Mouse (Mus musculus) gastrocnemius, postnatal 10 days (tissue): ENCODE results near the gene Aurkb. TPM values are rescaled to one million over a fixed set of nuclear protein-coding genes. Genes with fewer than 3 reads are reported as not detected.
"Not testable (repeated sequence)": the region's sequence is repeated elsewhere in the genome, so short reads cannot be mapped to it uniquely, and the experiment has no call there.

Source experiments
- DNase-seq: peaks from one replicate; pipeline ENCODE4 v3.0.0; 2021; ENCODE audit warnings: mixed read lengths
- long read RNA-seq, 2 experiments: library from polyadenylated mRNA; stranded (forward); transcript quantifications; one replicate each; pipeline ENCODE4 v2.0.0; 2021
- total RNA-seq, 2 experiments: library from RNA; stranded (reverse); gene quantifications; 2 replicates each; pipeline ENCODE4 v1.2.3; 2021

Aurkb gene
- total RNA-seq = 10 to 100 TPM; 10.2 to 11.6 TPM
- long read RNA-seq, experiment 1, transcript Aurkb-201 (8 exons, 1,950 nt) = major isoform, 21 of 24 reads
- long read RNA-seq, experiment 1, partial matches to known transcripts = 0 of 24 reads
- long read RNA-seq, experiment 1, other reads (novel, unspliced or antisense) = 2 of 24 reads
- long read RNA-seq, experiment 2, transcript Aurkb-201 (8 exons, 1,950 nt) = major isoform, 11 of 12 reads
- long read RNA-seq, experiment 2, partial matches to known transcripts = 0 of 12 reads
- long read RNA-seq, experiment 2, other reads (novel, unspliced or antisense) = 0 of 12 reads

DNA sequence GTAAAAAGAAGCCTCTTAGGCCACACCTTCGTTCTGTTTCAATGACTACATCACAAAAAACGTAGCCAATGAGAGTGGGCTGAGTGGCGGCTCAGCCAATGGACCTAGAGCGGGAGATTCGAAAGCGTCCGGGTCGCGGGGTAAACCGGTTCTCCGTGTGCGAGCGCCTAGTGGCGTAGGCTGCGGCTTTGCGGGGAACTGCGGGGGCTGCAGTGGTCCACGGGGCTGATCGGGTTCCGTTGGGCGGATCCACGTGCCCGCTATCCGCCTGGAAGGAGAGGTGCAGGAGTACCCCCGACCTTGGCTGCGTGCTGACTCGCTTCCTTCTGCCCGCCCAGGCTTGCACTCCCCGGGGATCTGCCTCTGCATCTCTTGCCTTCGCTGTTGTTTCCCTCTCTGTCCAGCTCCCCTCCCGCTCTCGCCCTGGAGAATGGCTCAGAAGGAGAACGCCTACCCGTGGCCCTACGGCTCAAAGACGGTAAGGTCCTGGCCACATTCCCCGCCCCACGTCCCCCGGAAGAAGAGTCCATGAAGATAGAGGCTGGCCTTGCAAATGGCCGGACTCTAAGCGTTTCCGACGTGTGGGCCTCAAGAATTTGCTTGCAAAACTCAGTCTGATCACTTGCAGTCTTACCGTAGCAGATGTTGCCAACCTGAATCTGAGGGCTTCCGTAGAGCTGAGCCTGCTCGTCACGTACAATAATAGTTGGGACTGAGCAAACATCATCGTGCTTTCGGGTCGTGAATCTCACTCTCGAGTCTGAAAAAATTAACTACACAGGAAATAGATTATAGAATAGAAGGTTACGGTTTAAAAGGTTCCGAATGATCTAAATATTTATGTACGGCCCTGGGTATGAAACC is at the start of gene Aurkb:
Gene Aurkb (plus strand): TSS at position 117 of the 864 bp plus-strand sequence.
- DNase-seq = peak; percentile 85

DNA sequence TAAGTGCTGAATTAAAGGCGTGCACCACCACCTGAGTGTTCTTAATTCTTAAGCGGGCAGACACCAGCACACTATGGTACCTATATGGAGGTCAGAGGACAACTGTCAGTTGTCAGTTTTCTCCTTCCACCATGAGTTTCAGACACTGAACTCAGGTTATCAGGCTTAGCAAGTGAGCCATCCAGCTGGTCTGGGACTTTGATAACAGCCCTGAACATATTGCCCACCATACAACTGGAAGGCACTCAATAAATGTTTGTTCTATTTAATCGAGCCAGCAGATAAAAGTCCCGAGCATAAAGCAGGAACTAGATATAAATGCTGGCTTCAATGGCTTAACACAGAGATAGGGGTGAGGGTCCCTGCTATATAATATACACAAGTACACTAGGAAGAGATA is 48.4 kb upstream of the Aurkb start:
- DNase-seq = no peak

DNA sequence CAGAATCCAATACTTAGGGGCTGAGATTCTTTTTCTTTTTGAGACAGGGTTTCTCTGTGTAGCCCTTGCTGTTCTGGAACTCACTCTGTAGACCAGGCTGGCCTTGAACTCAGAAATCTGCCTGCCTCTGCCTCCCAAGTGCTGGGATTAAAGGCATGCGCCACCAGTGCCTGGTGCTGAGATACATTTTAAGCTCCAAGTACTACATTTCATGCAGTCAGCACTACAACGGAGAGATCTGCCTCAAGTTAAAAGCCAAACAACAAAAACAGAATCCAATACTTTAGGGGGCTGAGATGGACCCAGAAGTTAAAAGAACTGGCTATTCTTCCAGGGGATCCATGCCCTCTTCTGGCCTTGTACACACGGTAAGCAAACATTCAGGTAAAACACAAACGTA is 42.7 kb upstream of the Aurkb start:
- DNase-seq = not testable (repeated sequence)

DNA sequence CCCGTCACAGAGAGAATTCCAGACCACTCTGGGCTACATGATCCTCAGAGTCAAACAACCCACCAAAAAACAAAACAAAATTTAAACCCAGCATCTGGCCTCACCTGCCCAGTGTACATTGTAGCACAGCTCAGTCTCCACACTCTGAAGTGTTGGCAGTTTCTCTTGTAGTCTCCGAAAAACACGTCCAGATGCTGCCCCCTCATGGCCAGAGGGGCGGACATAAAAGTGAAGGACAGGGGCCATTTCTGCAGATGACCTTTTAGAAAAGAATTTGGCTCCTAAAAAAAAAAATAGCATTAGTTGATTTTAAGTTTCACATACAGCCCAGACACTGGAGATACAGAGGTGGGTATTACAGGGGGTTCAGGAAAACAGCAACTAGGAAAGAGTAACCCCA is 41.9 kb upstream of the Aurkb start:
- no peak for DNase-seq

DNA sequence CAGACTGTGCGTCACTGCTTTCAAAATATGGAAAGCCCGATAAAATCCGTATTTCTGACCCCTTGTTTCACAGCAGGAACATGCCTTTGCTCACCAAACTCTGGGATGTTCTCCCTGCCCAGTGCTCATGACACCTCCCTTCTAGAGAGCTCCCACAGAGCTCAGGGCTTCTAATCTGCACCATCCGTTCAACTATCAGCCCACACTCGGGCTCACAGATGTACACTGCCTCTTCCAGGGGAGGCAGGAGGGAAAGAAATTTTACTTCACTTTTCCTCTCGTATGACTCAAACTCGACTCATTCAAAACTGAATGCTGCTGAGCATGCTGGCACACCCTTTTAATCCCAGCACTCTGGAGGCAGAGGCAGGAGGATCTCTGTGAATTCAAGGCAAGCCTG is 40.3 kb upstream of the Aurkb start:
- DNase-seq = no peak

DNA sequence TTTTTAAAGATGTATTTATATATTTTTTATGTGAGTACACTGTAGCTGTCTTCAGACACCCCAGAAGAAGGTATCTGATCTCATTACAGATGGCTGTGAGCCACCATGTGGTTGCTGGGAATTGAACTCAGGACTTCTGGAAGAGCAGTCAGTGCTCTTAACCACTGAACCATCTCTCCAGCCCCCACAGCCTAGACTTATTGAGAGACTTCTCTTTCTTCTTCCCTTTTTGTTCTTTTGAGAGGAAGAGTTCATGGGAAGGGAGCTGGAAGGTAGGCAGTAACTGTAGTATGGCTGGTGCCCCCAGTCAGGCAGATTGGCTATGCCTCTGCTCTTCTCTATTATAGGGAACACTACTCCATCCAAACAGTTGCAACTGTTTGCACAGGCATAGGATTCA is 38.9 kb upstream of the Aurkb start:
- not testable (repeated sequence) for DNase-seq

DNA sequence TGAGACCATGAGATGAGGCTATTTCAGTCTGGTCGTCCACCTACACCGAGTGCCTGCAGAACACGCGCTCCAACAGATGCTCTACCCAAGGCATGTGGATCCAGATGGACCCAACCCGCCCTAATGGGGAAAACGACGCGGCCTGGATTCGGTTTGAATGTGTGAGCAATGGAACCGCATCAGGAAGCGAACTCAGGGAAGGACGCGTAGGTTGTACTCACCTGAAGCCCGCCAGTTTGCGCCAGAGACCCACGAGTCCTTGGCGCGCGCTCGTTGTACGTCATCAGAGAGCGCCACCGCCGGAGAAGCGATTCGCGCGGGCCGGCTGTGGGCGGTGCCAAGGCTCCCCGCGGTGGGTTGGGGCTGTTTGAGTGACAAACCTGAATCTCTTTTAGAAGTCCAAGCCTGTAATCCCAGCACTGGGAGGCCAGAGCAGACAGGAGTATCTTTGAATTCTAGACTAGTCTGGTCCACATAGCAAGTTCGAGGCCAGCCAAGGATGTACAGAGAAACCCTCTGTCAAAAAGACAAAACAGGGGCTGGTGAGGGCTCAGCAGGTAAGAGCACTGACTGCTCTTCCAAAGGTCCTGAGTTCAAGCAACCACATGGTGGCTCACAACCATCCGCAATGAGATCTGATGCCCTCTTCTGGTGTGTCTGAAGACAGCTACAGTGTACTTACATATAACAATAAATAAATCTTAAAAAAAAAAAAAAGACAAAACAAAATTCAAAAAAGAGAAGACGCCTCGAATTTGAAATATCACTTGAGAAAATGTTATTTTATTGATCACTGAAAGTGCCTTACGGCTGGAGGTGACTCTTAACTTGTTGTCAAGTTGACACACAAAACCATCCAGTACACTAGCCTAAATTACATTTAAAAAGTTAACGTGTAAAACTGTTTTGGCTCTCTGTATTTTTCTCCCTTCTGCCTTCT is 37.0 kb upstream of the Aurkb start, which contains the start of gene Pfas:
Gene Pfas (minus strand): TSS at position 279 of the 940 bp plus-strand sequence.
- DNase-seq = peak; percentile 89

DNA sequence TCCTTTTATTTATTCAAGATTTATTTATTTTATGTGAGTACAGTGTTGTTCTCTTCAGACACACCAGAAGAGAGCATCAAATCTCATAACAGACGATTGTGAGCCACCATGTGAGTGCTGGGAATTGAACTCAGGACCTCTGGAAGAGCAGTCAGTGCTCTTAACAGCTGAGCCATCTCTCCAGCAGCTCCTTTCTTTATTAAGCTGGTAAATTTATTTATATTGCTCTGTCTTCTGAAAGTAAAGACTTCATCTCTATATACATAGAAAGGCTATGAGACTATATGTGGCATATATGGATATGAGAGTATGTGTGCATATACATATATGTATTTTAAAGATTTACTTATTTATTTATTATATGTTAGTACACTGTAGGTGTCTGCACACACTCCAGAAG is 35.9 kb upstream of the Aurkb start:
- no peak for DNase-seq

DNA sequence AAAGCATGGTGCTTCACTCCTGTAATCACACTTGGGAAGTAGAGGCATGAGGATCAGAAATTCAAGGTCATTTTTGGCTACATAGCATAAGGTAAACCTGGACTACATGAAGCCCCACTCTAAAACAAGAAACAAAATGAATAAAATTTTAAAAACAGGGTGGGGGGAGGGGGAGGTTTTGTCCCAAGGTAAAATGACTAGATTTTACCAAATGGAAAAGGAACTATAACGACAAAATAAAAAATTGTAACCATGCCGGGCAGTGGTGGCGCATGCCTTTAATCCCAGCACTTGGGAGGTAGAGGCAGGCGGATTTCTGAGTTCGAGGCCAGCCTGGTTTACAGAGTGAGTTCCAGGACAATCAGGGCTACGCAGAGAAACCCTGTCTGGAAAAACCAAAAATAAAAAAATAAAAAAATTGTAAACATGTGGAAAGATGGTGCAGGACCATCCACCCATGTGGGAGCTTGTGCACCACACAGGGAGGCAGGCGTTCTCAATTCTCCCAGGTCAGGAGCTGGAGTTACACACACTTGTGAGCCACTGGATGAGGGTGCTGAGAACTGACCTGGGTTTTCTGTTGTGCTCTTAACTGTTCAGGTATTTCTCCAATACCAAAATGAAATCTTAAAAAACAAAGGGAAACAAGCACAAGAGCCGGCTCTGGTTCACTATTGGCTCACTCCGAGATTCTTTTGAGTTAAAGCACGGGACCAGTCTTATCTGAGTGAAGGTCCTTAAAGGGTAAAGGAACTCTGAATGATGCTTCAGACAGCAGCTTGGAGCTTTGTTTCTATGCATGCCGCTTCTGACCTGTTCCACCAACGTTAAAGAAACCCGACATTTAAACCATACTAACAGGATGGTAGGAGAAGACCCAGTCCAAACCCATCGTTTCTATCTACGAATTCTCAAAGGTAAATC is 34.8 kb upstream of the Aurkb start:
- no peak for DNase-seq

DNA sequence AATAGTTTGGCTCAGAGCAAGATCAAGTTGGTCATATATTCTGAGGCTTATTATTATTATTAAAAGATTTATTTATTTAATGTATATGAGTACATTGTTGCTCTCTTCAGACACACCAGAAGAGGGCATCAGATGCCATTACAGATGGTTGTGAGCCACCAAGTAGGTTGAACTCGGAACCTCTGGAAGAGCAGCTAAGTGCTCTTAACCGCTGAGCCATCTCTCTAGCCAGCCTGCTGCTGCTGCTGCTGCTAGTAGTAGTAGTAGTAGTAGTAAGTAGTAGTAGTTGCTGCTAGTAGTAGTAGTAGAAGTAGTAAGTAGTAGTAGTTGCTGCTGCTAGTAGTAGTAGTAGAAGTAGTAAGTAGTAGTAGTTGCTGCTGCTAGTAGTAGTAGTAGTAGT is 34.0 kb upstream of the Aurkb start:
- DNase-seq = not testable (repeated sequence)

DNA sequence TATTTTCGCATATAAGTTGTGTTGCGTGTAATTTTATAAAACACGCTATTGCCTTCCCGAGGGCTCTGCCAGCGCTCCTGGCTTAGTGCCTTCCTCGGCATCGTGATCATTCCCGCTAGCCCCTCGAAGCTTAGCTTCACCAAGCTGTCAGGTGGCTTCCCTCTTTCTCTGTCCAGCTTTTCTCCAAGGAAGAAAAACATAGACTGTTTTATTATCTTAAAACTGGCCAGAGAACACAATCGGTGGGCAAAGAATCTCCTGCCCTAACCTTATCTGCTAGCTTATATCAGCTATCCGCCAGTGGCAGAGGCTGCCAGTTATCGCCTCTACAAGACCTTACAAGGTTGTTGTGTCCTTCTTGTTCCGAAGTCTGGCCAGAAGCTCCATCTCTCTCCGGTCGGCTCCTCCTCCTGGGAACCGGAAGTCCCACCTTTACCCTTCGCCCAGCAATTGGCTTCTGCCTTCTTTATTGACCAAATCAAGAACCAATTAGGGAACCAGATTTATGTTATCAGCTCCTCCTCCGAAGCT is 33.3 kb upstream of the Aurkb start:
- peak; percentile 79 for DNase-seq

DNA sequence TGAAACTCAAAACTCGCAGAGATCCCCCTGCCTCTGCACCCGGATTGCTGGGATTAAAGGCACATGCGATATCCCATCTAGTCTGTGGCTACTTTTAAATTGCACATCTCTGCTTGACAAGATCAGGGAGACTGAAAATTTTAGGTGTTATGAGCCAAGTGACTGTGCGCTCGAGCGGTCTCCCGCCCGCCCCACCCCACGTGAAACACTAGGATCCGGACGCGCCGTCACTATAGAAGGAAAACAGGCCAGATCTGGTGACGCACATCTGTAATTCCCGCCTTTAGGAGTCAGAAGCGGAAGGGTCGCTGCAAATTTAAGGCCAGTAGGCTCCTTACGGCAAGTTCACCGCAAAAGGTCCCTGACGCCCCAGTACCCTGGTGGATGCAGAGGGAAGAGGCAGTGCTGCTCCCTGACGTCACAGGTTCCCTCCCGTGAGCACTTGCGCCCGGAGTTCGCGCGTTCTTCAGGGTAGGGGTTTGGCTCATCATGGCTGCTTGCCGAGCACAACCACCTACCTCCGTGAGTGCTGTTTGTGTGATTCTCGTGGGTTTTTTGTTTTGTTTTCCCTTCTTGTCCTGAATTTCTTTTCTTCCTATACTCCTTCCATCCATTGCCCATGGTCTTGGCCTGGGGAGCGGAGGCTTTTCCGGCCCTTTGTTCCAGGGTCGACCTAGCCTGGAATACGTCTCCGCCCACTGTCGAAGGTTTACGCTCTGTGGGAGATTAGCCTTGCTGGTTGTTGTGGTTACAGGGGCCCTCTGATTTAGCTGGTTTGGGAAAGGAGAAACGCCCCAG is 29.6 kb upstream of the Aurkb start, which contains the start of gene Ctc1:
Gene Ctc1 (plus strand): TSS at position 268 of the 798 bp plus-strand sequence.
- DNase-seq = peak; percentile 80

DNA sequence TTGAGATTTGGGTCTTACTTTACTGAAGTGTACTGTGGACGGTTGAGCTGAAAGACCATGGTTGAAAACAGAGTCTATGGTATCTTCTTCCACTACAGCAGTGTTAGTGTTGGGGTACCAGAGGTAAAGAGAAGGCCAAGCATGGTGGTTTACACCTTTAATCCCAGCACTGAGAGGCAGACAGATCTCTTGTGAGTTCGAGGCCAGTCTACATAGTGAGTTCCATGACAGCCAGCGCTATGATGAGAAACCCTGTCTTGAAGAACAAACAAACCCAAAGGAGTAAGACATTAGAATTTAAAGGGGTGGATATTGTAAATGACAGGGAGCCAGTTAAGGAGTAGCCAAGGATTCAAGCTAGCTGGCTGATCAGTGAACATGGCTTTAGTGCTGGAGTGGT is 28.7 kb upstream of the Aurkb start:
- DNase-seq = no peak

DNA sequence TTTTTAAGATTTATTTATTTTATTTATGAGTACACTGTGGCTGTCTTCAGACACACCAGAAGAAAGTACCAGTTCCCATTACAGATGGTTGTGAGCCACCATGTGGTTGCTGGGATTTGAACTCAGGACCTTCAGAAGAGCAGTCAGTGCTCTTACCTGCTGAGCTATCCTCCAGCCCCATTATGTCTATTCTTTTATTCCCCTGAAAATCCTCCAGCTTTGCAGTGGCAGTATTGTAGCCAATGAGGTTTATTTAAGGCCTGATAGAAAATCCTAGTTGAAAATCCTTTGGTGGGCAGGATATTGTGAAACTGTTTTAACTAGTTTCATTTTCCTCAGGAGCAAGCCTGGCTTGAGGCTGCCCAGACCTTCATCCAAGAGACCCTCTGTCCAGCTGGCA is 24.8 kb upstream of the Aurkb start:
- no peak for DNase-seq

DNA sequence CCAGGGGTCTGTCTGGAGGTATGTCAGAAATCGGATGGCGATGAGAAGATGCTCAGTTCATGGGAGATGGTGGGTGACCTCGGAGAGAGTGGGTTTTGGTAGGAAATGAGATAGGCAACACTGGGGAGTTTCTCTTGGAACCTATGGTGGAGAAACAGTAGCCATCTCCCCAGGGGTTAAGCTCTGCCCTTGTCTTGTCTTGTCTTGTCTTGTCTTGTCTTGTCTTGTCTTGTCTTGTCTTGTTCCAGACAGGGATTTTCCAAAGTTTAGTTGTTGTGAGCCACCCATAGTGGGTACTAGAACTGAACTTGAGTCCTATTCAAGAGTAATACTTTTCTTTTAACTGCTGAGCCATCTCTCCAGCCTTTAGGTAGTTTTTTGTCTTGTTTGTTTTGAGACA is 18.9 kb upstream of the Aurkb start:
- no peak for DNase-seq

DNA sequence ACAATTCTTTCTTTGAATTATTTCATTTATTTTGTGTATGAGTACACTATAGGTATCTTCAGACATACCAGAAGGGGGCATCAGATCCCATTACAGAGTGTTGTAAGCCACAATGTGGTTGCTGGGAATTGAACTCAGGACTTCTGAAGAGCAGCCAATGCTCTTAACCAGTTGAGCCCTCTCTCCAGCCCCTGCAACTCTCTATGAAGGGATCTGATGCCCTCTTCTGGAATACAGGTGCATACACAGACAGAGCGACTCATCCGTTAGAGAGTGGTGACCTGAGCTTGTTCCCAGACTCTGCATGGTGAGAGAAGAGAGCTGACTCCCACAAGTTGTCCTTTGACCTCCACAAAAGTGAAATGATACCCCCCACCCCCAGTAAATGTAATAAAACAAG is 16.6 kb upstream of the Aurkb start:
- DNase-seq = no peak

DNA sequence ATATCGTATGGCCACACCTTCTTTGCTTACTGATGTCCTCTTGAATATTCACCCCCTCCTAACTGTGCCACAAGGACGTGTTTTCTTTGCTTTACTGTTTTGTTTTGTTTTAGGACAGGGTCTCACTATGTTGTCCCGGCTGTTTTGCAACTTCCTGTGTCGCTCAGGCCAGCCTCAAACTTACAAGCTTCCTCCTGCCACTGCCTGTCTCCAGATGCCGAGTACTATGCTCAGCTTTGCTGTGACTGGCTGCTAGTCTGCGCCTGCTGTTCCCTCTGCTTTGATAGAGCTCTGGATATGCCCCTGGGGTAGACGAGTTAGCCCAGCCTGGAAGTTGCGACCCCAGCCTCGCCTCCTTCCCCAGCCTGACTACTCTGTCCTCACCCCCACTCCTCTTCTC is 11.9 kb upstream of the Aurkb start:
- DNase-seq = no peak

DNA sequence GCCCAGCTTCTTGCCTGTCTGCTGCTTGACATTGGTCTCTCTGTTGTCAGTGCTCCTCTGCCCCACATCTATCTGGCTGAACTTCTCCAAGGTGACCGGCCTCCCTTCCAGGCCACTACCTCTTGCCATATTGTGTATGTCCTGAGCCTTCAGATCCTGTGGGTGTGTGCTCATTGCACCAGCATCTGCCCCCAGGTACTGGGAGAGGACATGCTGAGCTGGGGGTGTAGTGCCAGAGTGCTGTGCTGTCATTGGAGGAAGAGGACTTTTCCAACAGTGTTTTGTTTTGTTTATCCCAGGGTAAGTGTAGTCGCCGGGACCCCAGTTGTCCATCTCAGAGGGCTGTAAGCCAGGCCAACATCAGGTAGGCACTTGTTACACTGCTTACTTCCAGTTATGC is 10.9 kb upstream of the Aurkb start:
- no peak for DNase-seq

DNA sequence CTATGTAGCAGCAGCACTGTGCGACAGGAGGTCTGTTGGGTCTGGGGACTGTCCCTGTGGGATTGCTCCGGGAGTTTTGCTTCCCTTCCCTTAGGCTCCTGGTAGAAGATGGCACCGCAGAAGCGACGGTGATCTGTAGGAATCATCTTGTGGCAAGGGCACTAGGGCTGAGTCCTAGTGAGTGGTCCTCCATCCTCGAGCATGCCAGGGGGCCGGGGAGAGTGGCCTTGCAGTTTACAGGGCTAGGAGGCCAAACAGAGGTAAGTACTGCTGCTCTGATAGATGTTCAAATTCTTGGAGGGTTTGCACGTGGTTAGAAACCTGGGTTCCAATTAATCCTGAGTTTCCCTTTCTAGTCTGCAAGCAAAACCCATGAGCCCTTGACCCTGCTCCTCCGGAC is 10.0 kb upstream of the Aurkb start:
- DNase-seq = no peak

DNA sequence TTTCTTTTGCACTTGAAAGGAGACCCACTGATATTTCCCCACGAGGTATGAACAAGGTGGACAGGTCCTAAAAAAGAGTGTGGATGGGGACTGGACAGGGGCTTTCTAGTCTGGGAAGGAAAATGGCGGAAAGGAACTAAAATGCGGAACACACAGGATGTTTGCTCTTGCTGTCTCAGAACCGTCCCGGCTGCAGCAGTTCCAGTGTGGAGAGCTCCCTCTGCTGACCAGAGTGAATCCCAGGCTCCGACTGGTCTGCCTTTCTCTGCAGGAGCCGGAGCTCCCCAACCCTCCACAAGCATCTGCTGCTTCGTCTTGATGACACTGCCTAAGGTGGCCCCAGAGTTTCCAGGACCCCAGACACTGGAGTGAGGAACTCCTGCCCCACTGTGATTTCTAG is 9.6 kb upstream of the Aurkb start:
- DNase-seq = peak; percentile 70
